Mouse (Mus musculus) adrenal gland, adult 8-10 months (tissue): ENCODE measurements at regions not wholly inside any gene's neighbourhood (a gene's known extent, or its start where the extent isn't known, plus 50 kb on each side); places are given as distances from the start of the nearest gene placed in this dataset.

ENCODE experiments used
- DNase-seq: peaks from one replicate; pipeline ENCODE4 v3.0.0; 2022

DNA sequence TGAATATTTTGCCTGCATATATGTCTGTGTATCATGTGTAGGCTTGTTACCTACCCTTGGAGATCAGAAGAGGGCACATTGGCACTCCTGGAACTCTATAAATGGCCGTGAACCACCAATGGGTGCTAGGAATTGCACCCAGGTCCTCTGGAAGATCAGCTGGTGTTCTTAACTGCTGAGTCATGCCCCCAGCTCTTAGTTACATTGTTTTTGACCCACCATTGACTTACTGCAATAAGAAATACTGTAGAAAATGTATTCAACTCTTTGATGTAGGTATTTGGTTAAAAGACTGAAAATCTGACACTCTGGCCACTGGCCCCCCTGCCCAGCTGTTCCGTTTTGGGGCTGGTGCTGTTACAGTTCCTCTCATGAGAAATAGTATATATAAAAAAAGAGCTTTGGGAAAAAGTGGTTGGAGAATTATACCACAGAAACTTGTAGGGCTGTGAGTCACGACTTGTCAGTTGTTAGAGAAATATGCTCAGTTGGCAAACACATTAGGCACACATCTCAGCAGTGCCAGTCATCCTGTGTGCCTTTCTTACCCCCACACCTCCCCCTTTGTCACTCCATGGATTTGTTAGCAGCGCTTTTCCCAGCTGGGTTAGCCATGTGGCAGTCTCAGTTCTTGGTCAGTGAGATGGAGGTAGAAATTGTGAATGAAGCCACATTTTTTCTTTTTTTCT, 58.4 kb upstream of the Arhgap32 start:
- DNase-seq = no peak

DNA sequence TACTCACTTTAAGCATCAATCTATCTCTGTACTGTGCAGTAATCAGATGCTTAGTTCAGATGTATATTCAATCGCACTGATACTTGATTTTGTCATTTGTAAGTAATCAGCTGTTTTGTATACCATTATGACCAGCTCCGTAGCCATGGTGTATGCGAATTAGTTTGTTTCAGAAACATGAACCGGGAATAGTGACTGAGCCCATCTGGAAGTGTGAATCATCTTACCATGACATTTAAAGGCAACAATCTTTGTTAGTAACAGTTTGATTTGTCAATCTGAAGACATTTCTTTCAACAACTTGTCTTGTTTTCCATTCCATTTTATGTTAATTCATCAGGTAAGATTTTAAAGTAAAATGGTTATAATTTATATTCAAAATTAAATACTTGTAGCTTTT, 53.2 kb upstream of the Arhgap32 start:
- DNase-seq = no peak

DNA sequence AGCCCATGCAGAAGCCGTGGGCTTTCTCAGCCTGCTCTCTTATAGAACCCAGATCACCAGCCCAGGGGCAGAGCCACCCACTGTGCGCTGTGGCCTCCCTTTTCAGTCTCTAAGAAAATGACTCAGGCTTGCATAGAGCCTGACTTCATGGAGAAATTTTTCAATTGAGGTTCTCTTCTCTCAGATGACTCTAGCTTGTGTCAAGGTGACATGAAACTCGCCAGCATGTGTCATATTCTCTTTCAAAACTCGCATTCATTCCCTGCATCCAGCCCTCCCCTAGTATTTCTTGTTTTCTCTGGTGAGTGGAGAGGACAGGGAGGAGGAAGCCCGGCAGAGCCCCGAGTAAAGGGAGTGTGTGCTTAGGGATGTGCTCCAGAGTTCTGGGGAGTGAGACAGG, 52.4 kb upstream of the Arhgap32 start:
- peak; percentile 21 for DNase-seq

DNA sequence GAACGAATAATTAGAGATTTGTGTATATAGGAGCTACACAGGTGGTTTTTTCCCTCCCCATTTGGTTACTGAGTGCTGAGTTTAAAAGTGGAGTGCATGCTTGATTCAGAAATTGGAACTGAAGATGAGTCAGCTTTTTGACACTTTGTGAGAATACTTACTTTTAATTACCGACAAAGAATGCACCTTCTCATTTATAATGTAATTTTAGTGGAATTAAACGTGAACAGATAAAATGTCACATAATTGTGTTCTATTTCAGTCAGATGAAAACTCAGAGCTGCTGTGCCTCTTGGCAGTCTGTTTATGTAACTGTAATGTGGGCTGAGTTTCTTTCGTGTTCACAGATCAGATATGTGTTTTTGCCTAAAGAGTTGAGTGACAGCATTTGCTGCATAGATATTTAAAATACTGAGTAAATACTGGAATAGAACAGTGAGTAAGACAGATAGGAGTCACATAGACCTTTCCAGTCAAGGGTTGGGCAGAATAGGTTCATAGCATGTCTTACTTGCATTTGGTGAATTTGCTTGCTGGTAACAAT, 51.9 kb upstream of the Arhgap32 start:
- DNase-seq = no peak
